Mouse (Mus musculus) midbrain, embryonic 13.5 days (tissue): Measurements from ENCODE around the gene Dnttip1. TPM values are rescaled to one million over a fixed set of nuclear protein-coding genes. Genes with fewer than 3 reads are reported as not detected.
"Not testable (repeated sequence)": the region's sequence is repeated elsewhere in the genome, so short reads cannot be mapped to it uniquely, and the experiment has no call there.

Experiments
- ATAC-seq: fragments of 200-750 bp; cut with Nextera tagmentation; 2 replicates; pipeline ENCODE4 v1.8.0; 2017; ENCODE audit warnings: mild to moderate bottlenecking, moderate TSS enrichment, moderate library complexity
- H3K27ac ChIP-seq: fragments of 300-500 bp; sonication (generic); 2 replicates; pipeline ENCODE4 v1.5.1; 2015; ENCODE audit warnings: inconsistent platforms, mild to moderate bottlenecking, moderate library complexity
- H3K27me3 ChIP-seq: fragments of 300-500 bp; sonication (generic); 2 replicates; pipeline ENCODE4 v1.6.1; 2015; ENCODE audit warnings: mild to moderate bottlenecking, inconsistent platforms
- H3K36me3 ChIP-seq: fragments of 300-500 bp; sonication (generic); 2 replicates; pipeline ENCODE4 v1.6.1; 2015; ENCODE audit warnings: mild to moderate bottlenecking, inconsistent platforms
- H3K4me1 ChIP-seq: fragments of 300-500 bp; sonication (generic); replicated peaks from 2 replicates; pipeline ENCODE4 v1.6.1; 2015; ENCODE audit warnings: inconsistent platforms
- H3K4me2 ChIP-seq: fragments of 300-500 bp; sonication (generic); replicated peaks from 2 replicates; pipeline ENCODE4 v1.6.1; 2015; ENCODE audit warnings: moderate library complexity, mild to moderate bottlenecking, inconsistent platforms
- H3K4me3 ChIP-seq: fragments of 300-500 bp; sonication (generic); replicated peaks from 2 replicates; pipeline ENCODE4 v1.5.1; 2015; ENCODE audit warnings: mild to moderate bottlenecking, inconsistent platforms
- H3K9ac ChIP-seq: fragments of 300-500 bp; sonication (generic); replicated peaks from 2 replicates; pipeline ENCODE4 v1.6.1; 2015; ENCODE audit warnings: mild to moderate bottlenecking, inconsistent platforms
- H3K9me3 ChIP-seq: fragments of 300-500 bp; sonication (generic); 2 replicates; pipeline ENCODE4 v1.6.1; 2016; ENCODE audit warnings: mild to moderate bottlenecking, inconsistent platforms
- WGBS: fragments of 180-500 bp; shearing (Covaris S2); methylation state at CpG from one replicate; pipeline ENCODE4 v1.1.7; 2015; 5-methylcytosine and 5-hydroxymethylcytosine counted together
- polyA plus RNA-seq: library from polyadenylated mRNA; unstranded; fragments of >200 nt; fragmentation: Nextera tagmentation; extraction: Ambion mirVana; gene quantifications from 2 replicates; pipeline ENCODE4 v1.2.1, GENCODE M21; 2015

Dnttip1 gene
- polyA plus RNA-seq, 1 experiment from 2014 or later, result 65.4 TPM

GRCm38 (mm10) chr2:164786388-164786885 is 40.7 kb downstream of the Dnttip1 start:
- no peak overlapping the region for H3K27ac ChIP-seq
- WGBS, result 14% methylated on average over 15 of the region's 15 CpGs
- ATAC-seq, result peak; percentile 28; the same call in 1 of the 2 replicates

DNA sequence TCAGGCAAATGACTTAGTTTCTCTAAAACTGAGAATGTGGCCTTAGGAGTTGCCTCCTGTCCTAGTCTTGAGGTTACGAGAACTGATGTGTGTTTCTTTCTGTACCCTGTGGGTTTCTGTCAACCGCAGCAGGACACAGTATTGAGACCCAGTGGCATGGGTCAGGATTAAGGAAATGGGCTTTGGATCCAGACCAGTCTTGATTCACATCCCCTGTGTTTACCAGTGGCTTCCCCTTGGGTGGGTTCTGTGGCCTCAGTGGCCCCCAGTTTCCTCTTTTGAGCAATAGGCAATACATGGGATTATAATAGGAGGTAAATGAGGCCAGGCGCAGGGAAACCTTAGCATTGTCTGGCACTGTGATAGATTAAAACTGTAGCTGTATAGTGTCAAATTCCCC is 41.2 kb downstream of the Dnttip1 start:
- Histone ChIP-seq H3K27ac (no peak overlapping the region), H3K36me3 (peaks cover 28% of the 10 kb centered on the region), H3K4me3 (no peak overlapping the region), H3K9me3 (no peaks in the 10 kb centered on the region), H3K4me1 (peaks cover 22% of the 10 kb centered on the region), H3K4me2 (peak overlapping the region; percentile 64), H3K9ac (no peak overlapping the region), H3K27me3 (peaks cover 12% of the 10 kb centered on the region; the same call in 1 of the 2 replicates)
- WGBS, result 88% methylated on average over 3 of the region's 3 CpGs
- ATAC-seq, result no peak

More at GRCm38 (mm10) chr2:164786388-164786885, 40.7 kb downstream of the Dnttip1 start:
- Histone ChIP-seq H3K9ac (peak overlapping the region; percentile 65), H3K4me1 (peaks cover 22% of the 10 kb centered on the region), H3K4me2 (peak overlapping the region; percentile 64), H3K9me3 (no peaks in the 10 kb centered on the region), H3K4me3 (peak overlapping the region; percentile 59), H3K27me3 (peaks cover 12% of the 10 kb centered on the region; the same call in 1 of the 2 replicates), H3K36me3 (peaks cover 22% of the 10 kb centered on the region)

GRCm38 (mm10) chr2:164787779-164788178 is 42.0 kb downstream of the Dnttip1 start:
- Histone ChIP-seq H3K4me2 (no peak overlapping the region), H3K4me3 (no peak overlapping the region), H3K36me3 (peaks cover 35% of the 10 kb centered on the region), H3K27me3 (peaks cover 9% of the 10 kb centered on the region; the same call in 1 of the 2 replicates), H3K9ac (no peak overlapping the region), H3K27ac (no peak overlapping the region), H3K9me3 (no peaks in the 10 kb centered on the region), H3K4me1 (peaks cover 22% of the 10 kb centered on the region)
- ATAC-seq, result no peak
- 85% methylated on average over 10 of the region's 10 CpGs for WGBS

DNA sequence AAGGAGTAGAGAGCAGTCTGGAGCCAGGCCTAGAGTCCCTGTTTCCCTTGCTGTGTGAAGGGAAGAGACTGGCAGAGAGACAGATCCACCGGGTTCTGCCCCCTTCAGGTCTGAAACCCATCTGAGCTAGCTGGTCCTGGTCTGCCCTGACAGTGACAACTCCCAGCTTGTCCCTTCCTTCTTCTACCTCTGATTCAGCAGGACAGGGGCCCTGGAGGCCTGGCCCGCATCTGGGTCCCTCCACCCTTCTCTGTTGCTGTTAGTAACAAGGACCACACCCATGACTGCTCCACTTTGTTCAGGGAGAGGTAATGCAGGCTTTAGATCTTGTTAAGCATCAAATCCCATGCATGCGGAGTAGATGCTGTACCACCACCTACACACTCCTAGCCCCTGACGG is 42.6 kb downstream of the Dnttip1 start:
- H3K36me3 ChIP-seq, result peaks cover 41% of the 10 kb centered on the region
- H3K4me2 ChIP-seq, result no peak overlapping the region
- no peaks in the 10 kb centered on the region for H3K9me3 ChIP-seq
- no peak overlapping the region for H3K27ac ChIP-seq
- peaks cover 22% of the 10 kb centered on the region for H3K4me1 ChIP-seq
- no peak overlapping the region for H3K4me3 ChIP-seq
- 82% methylated on average over 4 of the region's 4 CpGs for WGBS
- no peak overlapping the region for H3K9ac ChIP-seq
- H3K27me3 ChIP-seq, result peaks cover 6% of the 10 kb centered on the region; the same call in 1 of the 2 replicates
- no peak for ATAC-seq

DNA sequence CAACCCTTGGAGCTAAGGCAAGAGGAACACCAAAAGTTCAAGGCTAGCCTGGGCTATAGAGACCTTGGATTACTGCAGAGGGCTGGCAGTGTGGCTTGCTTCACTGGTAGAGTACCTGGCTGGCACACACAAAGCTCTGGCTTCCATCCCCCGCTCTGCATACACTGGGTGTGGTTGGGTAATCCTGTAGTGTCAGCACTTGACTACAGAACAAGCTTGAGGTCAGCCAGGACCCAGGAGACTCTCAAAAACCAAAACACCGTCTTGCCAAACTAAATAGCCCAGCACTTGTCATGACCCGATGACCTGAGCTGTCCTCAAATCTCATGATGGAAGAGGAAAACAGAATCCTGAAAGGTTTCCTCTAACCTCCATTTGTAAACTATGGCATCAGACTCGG is 44.7 kb downstream of the Dnttip1 start:
- 91% methylated on average over 4 of the region's 4 CpGs for WGBS
- Histone ChIP-seq H3K4me2 (no peak overlapping the region), H3K27me3 (no peaks in the 10 kb centered on the region), H3K4me1 (peaks cover 14% of the 10 kb centered on the region), H3K9me3 (no peaks in the 10 kb centered on the region), H3K27ac (no peak overlapping the region), H3K4me3 (no peak overlapping the region), H3K36me3 (peaks cover 54% of the 10 kb centered on the region), H3K9ac (no peak overlapping the region)
- no peak for ATAC-seq

DNA sequence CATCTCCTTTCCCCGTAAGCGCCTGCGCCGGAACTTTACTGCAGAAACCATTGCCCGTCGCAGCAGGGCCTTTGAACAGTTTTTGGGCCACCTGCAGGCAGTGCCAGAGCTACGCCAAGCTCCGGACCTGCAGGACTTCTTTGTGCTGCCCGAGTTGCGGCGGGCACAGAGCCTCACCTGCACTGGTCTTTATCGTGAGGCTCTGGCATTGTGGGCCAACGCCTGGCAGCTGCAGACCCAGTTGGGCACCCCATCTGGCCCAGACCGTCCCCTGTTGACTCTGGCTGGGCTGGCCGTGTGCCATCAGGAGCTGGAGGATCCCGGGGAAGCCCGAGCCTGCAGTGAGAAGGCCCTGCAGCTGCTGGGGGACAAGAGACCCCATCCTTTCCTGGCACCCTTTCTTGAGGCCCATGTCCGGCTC is 46.1 kb downstream of the Dnttip1 start:
- peaks cover 4% of the 10 kb centered on the region for H3K4me1 ChIP-seq
- H3K36me3 ChIP-seq, result peaks cover 67% of the 10 kb centered on the region
- H3K9me3 ChIP-seq, result no peaks in the 10 kb centered on the region
- H3K4me2 ChIP-seq, result no peak overlapping the region
- H3K27me3 ChIP-seq, result no peaks in the 10 kb centered on the region
- no peak overlapping the region for H3K9ac ChIP-seq
- no peak overlapping the region for H3K4me3 ChIP-seq
- ATAC-seq, result no peak
- WGBS, result 94% methylated on average over 18 of the region's 18 CpGs
- H3K27ac ChIP-seq, result no peak overlapping the region

- H3K27me3 ChIP-seq, result no peaks in the 10 kb centered on the region
- ATAC-seq, result no peak
- no peak overlapping the region for H3K9ac ChIP-seq
- H3K4me3 ChIP-seq, result no peak overlapping the region
- no peaks in the 10 kb centered on the region for H3K9me3 ChIP-seq
- no peak overlapping the region for H3K4me2 ChIP-seq
- H3K36me3 ChIP-seq, result peaks cover 73% of the 10 kb centered on the region
- WGBS, result 95% methylated on average over 12 of the region's 12 CpGs
- no peak overlapping the region for H3K27ac ChIP-seq
- H3K4me1 ChIP-seq, result no peaks in the 10 kb centered on the region
Observed at GRCm38 (mm10) chr2:164792400-164793190, 46.8 kb downstream of the Dnttip1 start.

- Histone ChIP-seq H3K27ac (0 out of 2 replicates have a peak overlapping the region, but pooled peaks have one; percentile 35), H3K4me3 (no peak overlapping the region), H3K4me1 (no peaks in the 10 kb centered on the region), H3K27me3 (no peaks in the 10 kb centered on the region), H3K9ac (no peak overlapping the region), H3K36me3 (peaks cover 78% of the 10 kb centered on the region), H3K9me3 (no peaks in the 10 kb centered on the region), H3K4me2 (no peak overlapping the region)
- ATAC-seq, result no peak
- WGBS, result 85% methylated on average over 3 of the region's 3 CpGs
Observed at GRCm38 (mm10) chr2:164793236-164793635, 47.5 kb downstream of the Dnttip1 start.

GRCm38 (mm10) chr2:164793772-164794171 is 48.0 kb downstream of the Dnttip1 start:
- Histone ChIP-seq H3K4me2 (no peak overlapping the region), H3K9me3 (no peaks in the 10 kb centered on the region), H3K27ac (peak overlapping the region; percentile 35; the same call in 1 of the 2 replicates), H3K9ac (no peak overlapping the region), H3K27me3 (no peaks in the 10 kb centered on the region), H3K36me3 (peaks cover 80% of the 10 kb centered on the region), H3K4me3 (no peak overlapping the region), H3K4me1 (no peaks in the 10 kb centered on the region)
- ATAC-seq, result no peak
- WGBS, result 89% methylated on average over 2 of the region's 2 CpGs

DNA sequence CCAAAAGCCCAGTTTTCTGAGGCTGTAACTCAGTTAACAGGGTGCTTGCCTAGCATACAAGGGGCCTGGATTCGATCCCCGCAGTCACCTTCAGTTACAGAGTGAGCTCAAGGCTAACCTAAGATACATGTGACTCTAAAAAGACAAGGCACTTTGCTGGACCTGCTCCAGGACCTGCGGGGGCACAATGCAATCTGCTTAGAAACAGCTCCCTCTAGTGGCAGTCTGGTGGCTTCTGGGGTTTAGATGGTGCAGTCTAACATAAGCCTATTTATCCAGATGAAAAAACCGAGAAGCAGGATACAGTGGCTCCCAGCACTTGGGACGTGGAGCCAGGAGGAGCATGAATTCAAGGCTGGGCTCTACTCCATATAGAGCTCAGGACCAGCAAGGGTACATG is 48.5 kb downstream of the Dnttip1 start:
- ATAC-seq, result peak; percentile 69
- no peak overlapping the region for H3K4me3 ChIP-seq
- H3K4me1 ChIP-seq, result no peaks in the 10 kb centered on the region
- no peaks in the 10 kb centered on the region for H3K9me3 ChIP-seq
- H3K27me3 ChIP-seq, result no peaks in the 10 kb centered on the region
- H3K27ac ChIP-seq, result no peak overlapping the region
- 36% methylated on average over 5 of the region's 5 CpGs for WGBS
- H3K36me3 ChIP-seq, result peaks cover 82% of the 10 kb centered on the region
- H3K4me2 ChIP-seq, result no peak overlapping the region
- no peak overlapping the region for H3K9ac ChIP-seq

DNA sequence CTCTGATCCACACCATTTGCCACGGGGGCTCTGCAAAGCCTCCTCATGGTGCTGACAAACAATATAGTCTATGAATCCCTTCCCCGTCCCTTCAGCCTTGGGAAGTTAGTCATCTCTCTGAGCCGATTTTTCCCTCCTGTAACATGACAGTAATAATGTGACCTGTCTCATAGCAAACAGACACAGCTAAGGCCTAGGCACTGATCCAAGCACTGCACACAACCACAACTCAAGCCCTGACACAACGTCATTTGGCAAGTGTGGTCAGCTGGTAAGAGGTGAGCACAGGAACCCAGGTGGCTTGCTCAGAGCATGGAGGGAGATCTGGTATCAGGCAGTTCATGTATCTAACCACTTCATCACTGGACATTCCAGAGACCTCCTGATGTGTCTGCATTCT is 50.1 kb downstream of the Dnttip1 start:
- Histone ChIP-seq H3K4me1 (no peaks in the 10 kb centered on the region), H3K9me3 (no peaks in the 10 kb centered on the region), H3K4me2 (no peak overlapping the region), H3K27ac (no peak overlapping the region), H3K36me3 (peaks cover 84% of the 10 kb centered on the region), H3K9ac (no peak overlapping the region), H3K27me3 (no peaks in the 10 kb centered on the region), H3K4me3 (no peak overlapping the region)
- WGBS, result 89% methylated on average over 4 of the region's 4 CpGs
- ATAC-seq, result no peak

GRCm38 (mm10) chr2:164798554-164798953 is 52.8 kb downstream of the Dnttip1 start:
- ATAC-seq, result not testable (repeated sequence)
- H3K36me3 ChIP-seq, result peaks cover 71% of the 10 kb centered on the region

More at GRCm38 (mm10) chr2:164798554-164798953, 52.8 kb downstream of the Dnttip1 start:
- not testable (repeated sequence) for H3K27me3 ChIP-seq, H3K4me1 ChIP-seq, H3K27ac ChIP-seq, H3K4me3 ChIP-seq, H3K9ac ChIP-seq, H3K9me3 ChIP-seq, H3K4me2 ChIP-seq
- 85% methylated on average over 6 of the region's 6 CpGs for WGBS
